Mouse (Mus musculus) liver, embryonic 14.5 days (tissue): ENCODE data around the gene Ubap1l.

Experiments
- CTCF ChIP-seq: IDR thresholded peaks from 2 replicates; pipeline ENCODE4 v1.5.1; 2016; ENCODE audit warnings: antibody characterized with exemption, low read depth, control low read depth
- EP300 ChIP-seq: IDR thresholded peaks from 2 replicates; pipeline ENCODE4 v1.6.1; 2016; ENCODE audit warnings: antibody characterized with exemption, low read depth

DNA sequence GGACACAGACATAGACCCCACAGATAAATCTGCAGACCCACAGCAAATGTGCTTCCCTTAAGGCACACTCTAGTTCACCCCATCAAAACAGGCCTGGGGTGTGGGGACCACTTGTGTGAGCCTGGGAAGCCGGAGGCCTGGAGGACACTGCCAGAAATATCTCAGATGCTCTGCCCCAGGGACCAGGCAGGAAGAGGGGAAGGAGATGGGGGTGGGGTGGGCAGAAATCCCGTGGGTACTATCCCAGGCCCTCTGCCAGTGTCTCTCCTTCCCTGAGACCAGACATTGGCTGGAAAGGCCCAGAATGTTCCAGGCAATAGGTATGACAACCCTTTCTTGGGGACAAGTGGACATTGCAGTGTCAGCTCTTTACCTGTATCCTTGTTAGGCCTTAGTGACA is 32.8 kb downstream of the Ubap1l start:
- TF ChIP-seq CTCF (no peak), EP300 (no peak)
